Comparison of ENCODE assay signal across 19 mouse cellular contexts in genomic region chr2:103055820-103056219, GRCm38 (mm10). TPM values are rescaled to one million over a fixed set of nuclear protein-coding genes. Genes with fewer than 3 reads are reported as not detected.
DNase-seq lines count a peak whose midpoint lies in the region; ATAC-seq and TF ChIP-seq lines count a peak whose summit lies in the region.
"Had no signal": no experiment of that assay in that cellular context is flagged by ENCODE, and none has a peak within 500 bp of the region (broad histone marks: within the 10 kb centered on the region; RNA-seq: fewer than 3 reads in every experiment).

No protein-coding gene starts in this region.

- H3K36me3 ChIP-seq in CH12.LX (replicated peaks in 1 of 2; ENCODE audit: control insufficient read depth in 1 of 2, insufficient read depth in 1 of 2, low read length in 1 of 2), result peaks cover 28 to 74% of the 10 kb centered on the region in 2 experiments
- H3K36me3 ChIP-seq in splenic B cell, adult 2 months (ENCODE audit: control insufficient read depth, insufficient read depth, low read length, poor library complexity, severe bottlenecking), result 0 out of 2 replicates have a peak, but pooled peaks cover 2% of the 10 kb centered on the region
- H3K36me3 ChIP-seq in heart, embryonic 11.5 days (ENCODE audit: control insufficient read depth, insufficient read depth, low read length), result peaks cover 3% of the 10 kb centered on the region; the same call in 1 of the 2 replicates

- 0 out of 2 replicates have a peak overlapping the region, but pooled peaks have one; percentile 36 for H3K27ac ChIP-seq in CH12.LX (ENCODE audit: insufficient read depth, low read depth)
- H3K27ac ChIP-seq in heart, embryonic 11.5 days (ENCODE audit: low read depth, low read length), result no peak overlapping the region

- H3K4me2 ChIP-seq in CH12.LX (ENCODE audit: insufficient read depth, low read depth, poor library complexity, severe bottlenecking), result no peak overlapping the region
- H3K4me2 ChIP-seq in heart, embryonic 11.5 days, result no peak overlapping the region

- H3K4me3 ChIP-seq in CH12.LX (replicated peaks in 1 of 3; ENCODE audit: low read depth in 2 of 3, low read length in 2 of 3, poor library complexity in 1 of 3), result no peak overlapping the region
- H3K4me3 ChIP-seq in heart, embryonic 11.5 days (ENCODE audit: low read depth, low read length), result no peak overlapping the region

- ATAC-seq in heart, embryonic 11.5 days (replicated peaks; ENCODE audit: insufficient number of reproducible peaks, low FRiP score, low TSS enrichment), result no peak
- ATAC-seq: activated CD4-positive, CD25-positive, alpha-beta regulatory T cell, adult 4 months; CD4-positive, CD25-positive, alpha-beta regulatory T cell, adult 4 months; Patski had no signal

- TF ChIP-seq POLR2A in CH12.LX (IDR thresholded peaks at IDR 0.05; ENCODE audit: low read depth, low read length), result no peak

- H3K4me1 ChIP-seq in CH12.LX (ENCODE audit: control insufficient read depth in 1 of 2, insufficient read depth in 2 of 2), result peaks cover 10 to 84% of the 10 kb centered on the region in 2 experiments
- no peaks in the 10 kb centered on the region for H3K4me1 ChIP-seq in heart, embryonic 11.5 days (ENCODE audit: control insufficient read depth, insufficient read depth, low read length)

- DNase-seq in CH12.LX (ENCODE audit: extremely low read depth), result no peak
- DNase-seq in splenic B cell, adult 2 months (ENCODE audit: low read depth, low spot score), result peak; percentile 8
- no peak for DNase-seq in lung, postnatal 10 days
- DNase-seq: adrenal gland, adult 2 months; adrenal gland, adult 8-10 months; adrenal gland, postnatal 10 days; adrenal gland, postnatal 14 days; adrenal gland, postnatal 25 days; adrenal gland, postnatal 36 days; B cell, adult 2 months; cerebellum, adult 11 months; cerebellum, adult 11-12 months; cerebellum, adult 18-20 months; cerebellum, adult 2 months had no signal

- H3K9ac ChIP-seq in CH12.LX (ENCODE audit: insufficient read depth, low read depth), result no peak overlapping the region
- H3K9ac ChIP-seq in heart, embryonic 11.5 days (ENCODE audit: low read depth, low read length), result no peak overlapping the region

- no peak for TF ChIP-seq RAD21 in CH12.LX (IDR thresholded peaks at IDR 0.05; ENCODE audit: low read depth, low read length)

- dilution Hi-C loops in CH12.LX (cut with MboI; ENCODE audit: extremely low pct_ligation_motif_present, extremely low pct_unique_long_range_greater_than_20kb, low sequenced_read_pairs), result no loop called here

- peaks cover 52% of the 10 kb centered on the region for H3K79me2 ChIP-seq in CH12.LX (replicated peaks; ENCODE audit: control insufficient read depth, extremely low read depth, insufficient read depth, poor library complexity, severe bottlenecking)

- TF ChIP-seq EP300 in CH12.LX (IDR thresholded peaks at IDR 0.05; ENCODE audit: low read length), result no peak

- WGBS in heart, embryonic 11.5 days (ENCODE audit: insufficient replicate concordance), result 83% methylated on average over 6 of the region's 6 CpGs

- H3K9me3 ChIP-seq in CH12.LX (replicated peaks; ENCODE audit: low read length), result no peaks in the 10 kb centered on the region
- no peaks in the 10 kb centered on the region for H3K9me3 ChIP-seq in heart, embryonic 11.5 days (replicated peaks; ENCODE audit: control insufficient read depth, low read length)
- H3K9me3 ChIP-seq: G1E had no signal

- in situ Hi-C loops in CH12.LX (cut with MboI; ENCODE audit: low pct_ligation_motif_present, low pct_unique_long_range_greater_than_20kb, low sequenced_read_pairs), result no loop called here

- H3K27me3 ChIP-seq in CH12.LX (replicated peaks), result no peaks in the 10 kb centered on the region
- no peaks in the 10 kb centered on the region for H3K27me3 ChIP-seq in splenic B cell, adult 2 months (ENCODE audit: control insufficient read depth, insufficient read depth, low read length, poor library complexity, severe bottlenecking)
- H3K27me3 ChIP-seq in heart, embryonic 11.5 days (ENCODE audit: control insufficient read depth, insufficient read depth, low read length), result no peaks in the 10 kb centered on the region
- H3K27me3 ChIP-seq: Patski had no signal

- TF ChIP-seq CTCF in CH12.LX (conservative IDR thresholded peaks at IDR 0.05 in 1 of 2, IDR thresholded peaks at IDR 0.05 in 1 of 2; ENCODE audit: low read depth in 2 of 2, low read length in 2 of 2), result no peak

TF ChIP-seq in CH12.LX, 34 proteins besides CTCF, POLR2A, EP300 and RAD21:
- TF ChIP-seq JUN (IDR thresholded peaks at IDR 0.05; ENCODE audit: insufficient read depth, low read depth, low read length), result peak; percentile 61
- TF ChIP-seq NRF1 (IDR thresholded peaks at IDR 0.05; ENCODE audit: low read depth, low read length), result no peak
- TF ChIP-seq MAX (IDR thresholded peaks at IDR 0.05; ENCODE audit: low read length), result no peak
- peak; percentile 71; the same call in 1 of the 2 replicates for TF ChIP-seq JUND (conservative IDR thresholded peaks at IDR 0.05; ENCODE audit: low read depth, low read length)

RNA-seq across cellular contexts. Expression of gene Pdhx, which starts 17.5 kb away (rescaled TPM):
- total RNA-seq in CH12.LX (2012; rRNA removed) (66.9 and 78.9 TPM in 2 replicates), CH12.LX (2014; rRNA removed) (131 and 140 TPM in 2 replicates)
- 97.4 and 104 TPM in 2 replicates for polyA plus RNA-seq in CH12.LX (2012; ENCODE audit: insufficient read length, low read depth)
- 51.0 and 59.7 TPM in 2 replicates for polyA plus RNA-seq in heart, embryonic 11.5 days (2014; fragmentation: Nextera tagmentation; extraction: Ambion mirVana)

RNA-seq across cellular contexts. Expression of gene Apip, which starts 17.7 kb away (rescaled TPM):
- total RNA-seq in CH12.LX (2012; rRNA removed) (111 and 126 TPM in 2 replicates), CH12.LX (2014; rRNA removed) (222 and 233 TPM in 2 replicates)
- 142 and 184 TPM in 2 replicates for polyA plus RNA-seq in CH12.LX (2012; ENCODE audit: insufficient read length, low read depth)
- 69.4 and 70.2 TPM in 2 replicates for polyA plus RNA-seq in heart, embryonic 11.5 days (2014; fragmentation: Nextera tagmentation; extraction: Ambion mirVana)
